Mouse (Mus musculus) adrenal gland, adult 18-20 months (tissue): Measurements from ENCODE around the gene Cpsf3. TPM values are rescaled to one million over a fixed set of nuclear protein-coding genes. Genes with fewer than 3 reads are reported as not detected.

ENCODE experiments used
- DNase-seq, 2 experiments: peaks; one replicate each; pipeline ENCODE4 v3.0.0; 2021 to 2022; ENCODE audit warnings: low spot score in 2 of 2
- long read RNA-seq, 2 experiments: library from polyadenylated mRNA; stranded (forward); transcript quantifications; one replicate each; pipeline ENCODE4 v2.0.0; 2021
- total RNA-seq, 2 experiments: library from RNA; stranded (reverse); gene quantifications; 1 replicate in 1 of 2; 2 replicates in 1 of 2; pipeline ENCODE4 v1.2.3; 2021

Cpsf3 gene
- total RNA-seq = 10 to 100 TPM; 42.4 to 59.8 TPM
- long read RNA-seq, experiment 1, transcript Cpsf3-201 (18 exons, 2,499 nt) = major isoform, 45 of 50 reads
- long read RNA-seq, experiment 1, partial matches to known transcripts = 2 of 50 reads
- long read RNA-seq, experiment 1, other reads (novel, unspliced or antisense) = 3 of 50 reads
- long read RNA-seq, experiment 2, transcript Cpsf3-201 (18 exons, 2,499 nt) = major isoform, 137 of 160 reads
- long read RNA-seq, experiment 2, partial matches to known transcripts = 18 of 160 reads
- long read RNA-seq, experiment 2, other reads (novel, unspliced or antisense) = 5 of 160 reads

DNA sequence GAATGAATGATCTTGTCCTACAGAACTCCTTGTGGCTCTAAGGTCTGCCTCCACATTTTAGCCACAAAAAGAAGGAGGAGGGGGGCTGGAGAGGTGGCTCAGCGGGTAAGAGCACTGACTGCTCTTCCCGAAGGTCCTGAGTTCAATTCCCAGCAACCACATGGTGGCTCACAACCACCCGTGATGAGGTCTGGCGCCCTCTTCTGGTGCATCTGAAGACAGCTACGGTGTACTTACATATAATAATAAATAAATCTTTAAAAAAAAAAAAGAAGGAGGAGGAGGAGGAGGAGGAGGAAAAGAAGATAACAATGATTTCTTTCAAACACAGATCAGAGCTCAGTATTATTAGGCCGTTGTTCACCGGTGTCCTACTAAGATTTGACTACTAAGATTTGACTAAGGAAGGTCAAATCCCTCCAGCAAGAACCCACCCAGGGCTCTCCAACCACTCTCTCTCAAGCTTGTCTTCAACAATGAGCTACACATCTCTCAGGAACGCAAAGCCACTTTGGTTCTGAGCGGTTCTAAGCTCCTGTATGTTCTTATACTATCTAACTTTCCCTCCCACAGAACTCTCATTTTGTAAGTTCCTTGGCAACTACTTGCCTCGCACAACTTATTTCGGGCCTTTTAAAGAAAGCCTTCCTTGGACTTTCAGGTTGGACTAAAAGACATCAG lies at the start of gene Cpsf3:
Cpsf3 (plus strand) TSS at position 631 of the 681 bp plus-strand sequence.
- no peak for DNase-seq

GRCm38 (mm10) chr12:21241965-21242364 lies 43.2 kb upstream of the Cpsf3 start:
- no peak for DNase-seq

DNA sequence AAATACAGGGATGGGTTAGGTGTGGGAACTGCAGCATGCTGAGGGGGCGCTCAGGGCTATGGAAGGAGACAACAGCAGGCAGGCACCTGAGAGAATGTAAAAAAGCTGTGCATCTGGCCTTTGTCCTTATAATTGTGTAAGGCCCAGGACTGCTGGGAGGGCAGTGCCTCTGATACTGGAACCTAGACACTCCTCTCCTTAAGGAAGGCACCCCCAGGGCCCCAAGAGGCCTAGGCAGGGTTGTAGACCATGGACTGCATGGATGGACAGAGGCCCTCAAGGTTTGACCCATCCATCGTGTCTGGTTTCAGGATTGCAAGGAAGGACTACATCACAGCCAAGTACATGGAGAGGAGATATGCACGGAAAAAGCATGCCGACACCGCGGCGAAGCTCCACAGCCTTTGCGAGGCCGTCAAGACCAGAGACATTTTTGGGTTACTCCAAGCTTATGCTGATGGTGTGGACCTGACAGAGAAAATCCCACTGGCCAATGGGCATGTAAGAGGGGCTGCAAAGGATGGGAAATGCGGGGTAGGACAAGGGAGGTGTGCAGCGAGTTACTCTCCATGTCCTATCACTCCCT lies 40.7 kb upstream of the Cpsf3 start:
- DNase-seq = no peak

- DNase-seq = no peak
Measured at GRCm38 (mm10) chr12:21247711-21248392, 37.3 kb upstream of the Cpsf3 start.

- no peak for DNase-seq
Measured at GRCm38 (mm10) chr12:21260494-21261256, 24.5 kb upstream of the Cpsf3 start.

DNA sequence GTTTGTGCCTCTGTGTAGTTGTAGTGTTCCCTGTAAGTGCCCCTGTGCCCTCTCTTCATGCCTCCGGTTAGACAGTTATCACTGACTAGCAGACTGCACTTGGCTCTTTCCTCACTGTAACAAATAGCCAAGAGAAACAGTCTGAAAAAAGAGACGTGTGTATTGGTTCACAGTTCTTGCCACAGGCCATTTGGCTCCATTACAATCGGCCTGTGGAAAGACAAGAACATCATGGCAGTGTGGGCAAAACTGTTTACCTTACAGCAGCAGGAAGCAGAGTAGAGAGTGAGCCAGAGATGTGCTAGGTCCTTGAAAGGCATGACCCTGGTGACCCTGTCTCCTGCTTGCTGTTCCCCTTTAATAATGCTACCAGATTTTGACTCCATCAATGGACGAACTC lies 23.7 kb upstream of the Cpsf3 start:
- DNase-seq = no peak

- DNase-seq = no peak
Measured at GRCm38 (mm10) chr12:21263256-21263655, 21.9 kb upstream of the Cpsf3 start.

- DNase-seq = no peak
Measured at GRCm38 (mm10) chr12:21264241-21264640, 20.9 kb upstream of the Cpsf3 start.

- DNase-seq = no peak
Measured at GRCm38 (mm10) chr12:21264970-21265369, 20.2 kb upstream of the Cpsf3 start.

DNA sequence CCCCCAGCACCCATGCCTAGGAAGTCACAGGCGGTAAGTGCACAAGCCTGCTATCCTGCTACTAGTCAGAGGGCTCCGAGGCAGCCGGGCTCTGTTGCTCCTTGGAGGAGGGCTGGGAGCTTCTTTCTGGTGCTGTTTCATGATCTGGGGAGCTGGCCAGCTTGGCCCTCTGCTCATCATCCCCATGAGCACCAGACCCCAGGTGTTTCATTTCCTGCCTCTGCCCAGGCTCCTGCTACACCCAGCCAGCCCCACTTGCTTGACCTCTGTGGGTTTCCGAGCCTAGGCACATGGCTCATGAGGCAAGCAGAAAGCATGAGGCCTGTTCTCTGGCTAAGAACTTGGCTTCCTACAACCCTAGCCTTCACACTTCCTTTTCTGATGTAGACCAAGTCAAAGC lies 19.7 kb upstream of the Cpsf3 start:
- no peak for DNase-seq

GRCm38 (mm10) chr12:21265946-21266783 lies 19.0 kb upstream of the Cpsf3 start:
- peak in 1 of 2 experiments; percentile 42 for DNase-seq

DNA sequence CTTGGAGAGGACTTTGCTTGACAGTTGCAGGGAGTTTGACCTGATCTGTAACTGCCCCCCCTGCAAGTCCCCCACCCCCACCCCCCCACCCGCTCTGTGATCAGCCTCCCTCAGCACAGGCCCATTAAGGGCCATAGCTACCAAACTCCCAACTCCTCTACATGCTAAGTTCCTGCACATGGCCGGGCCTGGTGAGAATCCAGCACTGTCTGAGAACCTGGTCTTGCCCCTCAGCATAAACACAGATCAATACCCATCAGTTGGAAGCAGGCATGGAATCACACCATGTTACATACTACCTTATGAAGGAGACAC lies 18.4 kb upstream of the Cpsf3 start:
- DNase-seq = no peak

DNA sequence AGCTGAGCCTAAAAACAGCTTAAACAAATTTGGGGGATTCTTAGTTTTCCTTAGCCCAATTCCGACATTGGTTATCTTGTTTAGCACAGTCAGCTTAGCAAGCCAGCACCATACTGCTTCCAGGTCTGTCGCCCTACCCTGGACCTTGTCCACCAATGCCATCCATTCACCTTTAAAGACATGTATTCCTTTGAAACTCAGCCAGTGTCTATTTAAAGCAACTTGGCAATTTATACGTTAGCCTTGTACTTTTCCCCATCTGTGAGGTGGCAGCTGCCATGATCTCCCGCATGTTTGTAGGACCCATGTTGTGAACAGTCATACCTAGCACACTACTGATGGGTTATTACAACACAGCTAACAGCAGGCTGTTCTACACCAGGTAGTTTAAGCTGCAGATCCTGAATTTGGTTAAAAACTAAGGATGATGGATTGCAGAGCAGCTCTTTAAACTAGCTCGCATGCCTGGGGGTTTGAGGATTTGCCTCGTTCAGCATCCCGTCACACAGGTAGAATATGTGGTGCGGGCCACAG lies 17.0 kb upstream of the Cpsf3 start:
- no peak for DNase-seq

DNA sequence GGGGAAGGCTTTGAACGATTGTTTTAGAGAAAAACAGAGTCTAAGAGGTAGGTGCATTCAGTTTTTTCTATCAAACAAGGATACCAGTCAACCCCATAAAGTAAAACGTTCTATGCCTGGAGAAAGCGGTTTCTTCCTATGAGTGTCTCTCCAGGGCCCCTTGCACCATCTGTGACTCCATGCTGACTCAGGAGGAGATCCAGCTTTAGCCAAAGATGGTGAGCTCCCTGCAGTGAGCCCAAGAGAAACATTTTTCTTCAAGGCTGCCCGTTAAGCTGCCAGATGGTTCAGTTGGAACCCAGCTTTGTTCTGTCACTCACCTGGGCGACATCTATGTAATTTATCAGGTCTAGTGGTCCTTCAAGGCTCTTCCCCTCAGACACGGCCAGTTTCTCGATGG lies 10.7 kb upstream of the Cpsf3 start:
- DNase-seq = no peak

- DNase-seq = no peak
Measured at GRCm38 (mm10) chr12:21277352-21277864, 7.8 kb upstream of the Cpsf3 start.

- DNase-seq = no peak
Measured at GRCm38 (mm10) chr12:21285508-21286242, 484 bp downstream of the Cpsf3 start.

DNA sequence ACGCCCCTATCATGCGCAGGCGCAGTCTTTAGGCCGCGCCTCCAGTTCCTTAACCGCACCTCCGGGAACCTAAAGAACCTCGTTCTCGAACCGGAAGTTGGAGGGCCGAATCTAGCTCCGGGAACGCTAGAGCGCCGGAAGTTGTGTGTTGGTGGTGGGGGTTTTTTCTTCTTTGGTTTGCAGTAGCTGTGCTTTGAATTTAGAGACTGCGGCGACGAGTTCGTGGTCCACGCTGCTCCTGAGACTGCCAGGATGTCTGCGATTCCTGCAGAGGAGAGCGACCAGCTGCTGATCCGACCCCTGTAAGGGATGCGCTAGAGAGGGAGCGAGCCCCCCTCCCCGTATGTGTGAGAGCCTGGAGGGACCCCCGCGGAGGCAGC lies 1.0 kb downstream of the Cpsf3 start, which contains the start of gene Itgb1bp1:
Itgb1bp1 (minus strand) TSS at position 42 of the 380 bp plus-strand sequence.
- peak; percentile 98 for DNase-seq

GRCm38 (mm10) chr12:21286712-21287650 lies 1.8 kb downstream of the Cpsf3 start:
- DNase-seq = no peak
